Mouse (Mus musculus): ENCODE data around the gene Rdh7. TPM values are rescaled to one million over a fixed set of nuclear protein-coding genes. Genes with fewer than 3 reads are reported as not detected.

Rdh7 gene
- polyA plus RNA-seq (2014; fragmentation: Illumina TruSeq; extraction: RNeasy Lipid Tissue Mini Kit (QIAGEN cat#74804); ENCODE audit: insufficient read depth, low read depth, low replicate concordance) = not detected

GRCm38 (mm10) chr10:127888605-127889004 is at the start of gene Rdh7:
TSS of gene Rdh7 (minus strand) at chr10:127888817.

GRCm38 (mm10) chr10:127898218-127898617 is 9.6 kb upstream of the Rdh7 start, which contains the start of gene Sdr9c7:
TSS of gene Sdr9c7 (plus strand) at chr10:127898518.

GRCm38 (mm10) chr10:127866232-127866631 is 22.4 kb downstream of the Rdh7 start, which contains the start of gene Rdh16f2:
TSS of gene Rdh16f2 (plus strand) at chr10:127866474.

GRCm38 (mm10) chr10:127849628-127850027 is 39.0 kb downstream of the Rdh7 start, which contains the start of gene Rdh19:
TSS of gene Rdh19 (plus strand) at chr10:127849928.

Other genes with a start within 250 kb of the Rdh7 start
- 41.9 TPM for gene Stat6, start 245.8 kb downstream of the Rdh7 start, polyA plus RNA-seq (2014; fragmentation: Illumina TruSeq; extraction: RNeasy Lipid Tissue Mini Kit (QIAGEN cat#74804); ENCODE audit: insufficient read depth, low read depth, low replicate concordance)
- gene Nemp1, start 221.9 kb downstream of the Rdh7 start, polyA plus RNA-seq (2014; fragmentation: Illumina TruSeq; extraction: RNeasy Lipid Tissue Mini Kit (QIAGEN cat#74804); ENCODE audit: insufficient read depth, low read depth, low replicate concordance) = 5.7 TPM
- gene Nab2, start 220.2 kb downstream of the Rdh7 start, polyA plus RNA-seq (2014; fragmentation: Illumina TruSeq; extraction: RNeasy Lipid Tissue Mini Kit (QIAGEN cat#74804); ENCODE audit: insufficient read depth, low read depth, low replicate concordance) = 16.0 TPM
- gene Myo1a, start 183.6 kb downstream of the Rdh7 start, polyA plus RNA-seq (2014; fragmentation: Illumina TruSeq; extraction: RNeasy Lipid Tissue Mini Kit (QIAGEN cat#74804); ENCODE audit: insufficient read depth, low read depth, low replicate concordance) = 0.15 TPM
- gene Tac2, start 164.3 kb downstream of the Rdh7 start, polyA plus RNA-seq (2014; fragmentation: Illumina TruSeq; extraction: RNeasy Lipid Tissue Mini Kit (QIAGEN cat#74804); ENCODE audit: insufficient read depth, low read depth, low replicate concordance) = not detected
- 3.3 TPM for gene Zbtb39, start 149.3 kb downstream of the Rdh7 start, polyA plus RNA-seq (2014; fragmentation: Illumina TruSeq; extraction: RNeasy Lipid Tissue Mini Kit (QIAGEN cat#74804); ENCODE audit: insufficient read depth, low read depth, low replicate concordance)
- gene Gpr182, start 137.1 kb downstream of the Rdh7 start, polyA plus RNA-seq (2014; fragmentation: Illumina TruSeq; extraction: RNeasy Lipid Tissue Mini Kit (QIAGEN cat#74804); ENCODE audit: insufficient read depth, low read depth, low replicate concordance) = 12.8 TPM
- not detected for gene Rdh1, start 129.1 kb downstream of the Rdh7 start, polyA plus RNA-seq (2014; fragmentation: Illumina TruSeq; extraction: RNeasy Lipid Tissue Mini Kit (QIAGEN cat#74804); ENCODE audit: insufficient read depth, low read depth, low replicate concordance)
- not detected for gene Rdh16f1, start 129.0 kb downstream of the Rdh7 start, polyA plus RNA-seq (2014; fragmentation: Illumina TruSeq; extraction: RNeasy Lipid Tissue Mini Kit (QIAGEN cat#74804); ENCODE audit: insufficient read depth, low read depth, low replicate concordance)
- gene Rdh9, start 112.4 kb downstream of the Rdh7 start, polyA plus RNA-seq (2014; fragmentation: Illumina TruSeq; extraction: RNeasy Lipid Tissue Mini Kit (QIAGEN cat#74804); ENCODE audit: insufficient read depth, low read depth, low replicate concordance) = 0.19 TPM
- gene Rdh16, start 87.7 kb downstream of the Rdh7 start, polyA plus RNA-seq (2014; fragmentation: Illumina TruSeq; extraction: RNeasy Lipid Tissue Mini Kit (QIAGEN cat#74804); ENCODE audit: insufficient read depth, low read depth, low replicate concordance) = not detected
- not detected for gene Rdh19, start 38.9 kb downstream of the Rdh7 start, polyA plus RNA-seq (2014; fragmentation: Illumina TruSeq; extraction: RNeasy Lipid Tissue Mini Kit (QIAGEN cat#74804); ENCODE audit: insufficient read depth, low read depth, low replicate concordance)
- not detected for gene Rdh16f2, start 22.3 kb downstream of the Rdh7 start, polyA plus RNA-seq (2014; fragmentation: Illumina TruSeq; extraction: RNeasy Lipid Tissue Mini Kit (QIAGEN cat#74804); ENCODE audit: insufficient read depth, low read depth, low replicate concordance)
- gene Sdr9c7, start 9.7 kb upstream of the Rdh7 start, polyA plus RNA-seq (2014; fragmentation: Illumina TruSeq; extraction: RNeasy Lipid Tissue Mini Kit (QIAGEN cat#74804); ENCODE audit: insufficient read depth, low read depth, low replicate concordance) = not detected
- gene Hsd17b6, start 118.8 kb upstream of the Rdh7 start, polyA plus RNA-seq (2014; fragmentation: Illumina TruSeq; extraction: RNeasy Lipid Tissue Mini Kit (QIAGEN cat#74804); ENCODE audit: insufficient read depth, low read depth, low replicate concordance) = not detected
- gene Prim1, start 126.4 kb upstream of the Rdh7 start, polyA plus RNA-seq (2014; fragmentation: Illumina TruSeq; extraction: RNeasy Lipid Tissue Mini Kit (QIAGEN cat#74804); ENCODE audit: insufficient read depth, low read depth, low replicate concordance) = 6.5 TPM
- gene Naca, start 146.8 kb upstream of the Rdh7 start, polyA plus RNA-seq (2014; fragmentation: Illumina TruSeq; extraction: RNeasy Lipid Tissue Mini Kit (QIAGEN cat#74804); ENCODE audit: insufficient read depth, low read depth, low replicate concordance) = 825 TPM
- 115 TPM for gene Ptges3, start 170.1 kb upstream of the Rdh7 start, polyA plus RNA-seq (2014; fragmentation: Illumina TruSeq; extraction: RNeasy Lipid Tissue Mini Kit (QIAGEN cat#74804); ENCODE audit: insufficient read depth, low read depth, low replicate concordance)
- 646 TPM for gene Atp5b, start 194.5 kb upstream of the Rdh7 start, polyA plus RNA-seq (2014; fragmentation: Illumina TruSeq; extraction: RNeasy Lipid Tissue Mini Kit (QIAGEN cat#74804); ENCODE audit: insufficient read depth, low read depth, low replicate concordance)
- 8.5 TPM for gene Baz2a, start 202.8 kb upstream of the Rdh7 start, polyA plus RNA-seq (2014; fragmentation: Illumina TruSeq; extraction: RNeasy Lipid Tissue Mini Kit (QIAGEN cat#74804); ENCODE audit: insufficient read depth, low read depth, low replicate concordance)